13 mouse cellular contexts compared by ENCODE assay signal in the genomic region with DNA sequence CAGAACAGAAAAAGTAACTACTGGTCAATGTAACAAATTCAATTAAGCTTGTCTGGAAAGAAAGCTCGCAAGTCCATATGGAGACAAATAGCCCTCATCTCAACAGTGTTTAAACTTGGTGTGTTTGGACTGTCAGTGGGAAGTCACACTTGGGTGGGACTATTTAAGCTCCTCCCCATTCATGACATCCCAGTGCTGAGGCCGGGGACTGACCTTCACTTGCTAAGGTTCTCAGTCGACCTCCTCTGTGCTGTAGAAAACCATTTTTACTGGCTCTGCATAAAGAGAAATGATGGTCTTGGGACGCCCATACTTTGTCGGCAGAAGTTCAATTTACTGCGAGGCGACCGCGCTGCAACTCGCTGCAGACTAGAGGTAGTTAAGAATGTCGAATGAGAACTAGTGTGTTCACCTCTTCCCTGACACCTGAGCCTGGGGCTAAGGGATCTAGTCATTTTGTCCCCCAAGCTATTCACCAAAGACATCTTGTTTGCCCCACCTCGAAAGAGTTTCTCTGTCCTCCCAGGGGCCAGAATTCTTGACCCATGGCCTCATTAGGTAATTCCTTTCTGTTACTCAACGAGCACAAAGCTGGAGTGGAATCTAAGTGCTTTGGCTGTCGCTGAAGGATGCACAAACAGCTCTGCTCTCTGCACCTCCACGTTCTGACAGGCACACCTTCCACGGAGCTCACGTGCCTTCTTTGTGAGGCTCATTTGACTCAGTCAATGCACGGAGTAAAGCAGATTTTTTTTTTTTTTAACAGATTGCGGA. TPM values are rescaled to one million over a fixed set of nuclear protein-coding genes. Genes with fewer than 3 reads are reported as not detected.
A peak's percentile ranks its signal among the peaks of the same experiment; 100 is the strongest.
DNase-seq lines count a peak whose midpoint lies in the region; ATAC-seq and TF ChIP-seq lines count a peak whose summit lies in the region.
"Had no signal": no experiment of that assay in that cellular context is flagged by ENCODE, and none has a peak within 500 bp of the region (broad histone marks: within the 10 kb centered on the region; RNA-seq: fewer than 3 reads in every experiment).

No protein-coding gene starts in this region.

- TF ChIP-seq EP300 in stomach, postnatal 0 days (optimal IDR thresholded peaks at IDR 0.05) = no peak

- H3K27me3 ChIP-seq in midbrain, embryonic 11.5 days (ENCODE audit: control insufficient read depth, insufficient read depth, low read length) = peaks cover 2% of the 10 kb centered on the region; the same call in 1 of the 2 replicates
- no peaks in the 10 kb centered on the region for H3K27me3 ChIP-seq in midbrain, embryonic 14.5 days (ENCODE audit: control insufficient read depth, insufficient read depth, low read length)
- H3K27me3 ChIP-seq in limb, embryonic 14.5 days (ENCODE audit: control insufficient read depth, insufficient read depth, low read length) = no peaks in the 10 kb centered on the region
- no peaks in the 10 kb centered on the region for H3K27me3 ChIP-seq in stomach, postnatal 0 days (ENCODE audit: control insufficient read depth, insufficient read depth, low read length)

- H3K9me3 ChIP-seq in midbrain, embryonic 11.5 days (ENCODE audit: control insufficient read depth, low read length) = no peaks in the 10 kb centered on the region; the same call in 1 of the 2 replicates
- peaks cover 5% of the 10 kb centered on the region; the same call in 1 of the 2 replicates for H3K9me3 ChIP-seq in midbrain, embryonic 14.5 days (ENCODE audit: control insufficient read depth, low read length)
- H3K9me3 ChIP-seq in limb, embryonic 14.5 days (ENCODE audit: control insufficient read depth, low read length) = peaks cover 4% of the 10 kb centered on the region; the same call in 1 of the 2 replicates
- H3K9me3 ChIP-seq in stomach, postnatal 0 days (ENCODE audit: control insufficient read depth, low read length) = no peaks in the 10 kb centered on the region

- H3K4me2 ChIP-seq in midbrain, embryonic 11.5 days = no peak overlapping the region
- no peak overlapping the region for H3K4me2 ChIP-seq in midbrain, embryonic 14.5 days (ENCODE audit: low read length)
- H3K4me2 ChIP-seq in limb, embryonic 14.5 days (replicated peaks; ENCODE audit: low read depth, low read length, severe bottlenecking) = no peak overlapping the region
- H3K4me2 ChIP-seq in stomach, postnatal 0 days (replicated peaks; ENCODE audit: low read depth) = no peak overlapping the region

- TF ChIP-seq POLR2A in limb, embryonic 14.5 days (IDR thresholded peaks at IDR 0.05; ENCODE audit: borderline replicate concordance, extremely low read depth, insufficient read depth, insufficient read length) = no peak

- H3K4me3 ChIP-seq in midbrain, embryonic 11.5 days (ENCODE audit: low read depth, low read length) = no peak overlapping the region
- H3K4me3 ChIP-seq in midbrain, embryonic 14.5 days (replicated peaks; ENCODE audit: low read depth, low read length) = no peak overlapping the region
- no peak overlapping the region for H3K4me3 ChIP-seq in limb, embryonic 14.5 days (replicated peaks; ENCODE audit: low read length)
- no peak overlapping the region for H3K4me3 ChIP-seq in stomach, postnatal 0 days (ENCODE audit: low read depth, low read length)
- H3K4me3 ChIP-seq: megakaryocyte, embryonic 14.5 days had no signal

- no peaks in the 10 kb centered on the region for H3K36me3 ChIP-seq in midbrain, embryonic 11.5 days (ENCODE audit: control insufficient read depth, insufficient read depth, low read length)
- H3K36me3 ChIP-seq in midbrain, embryonic 14.5 days (ENCODE audit: control insufficient read depth, insufficient read depth, low read length) = no peaks in the 10 kb centered on the region
- H3K36me3 ChIP-seq in limb, embryonic 14.5 days (ENCODE audit: control insufficient read depth, insufficient read depth, low read length) = no peaks in the 10 kb centered on the region
- H3K36me3 ChIP-seq in stomach, postnatal 0 days (ENCODE audit: control insufficient read depth, insufficient read depth, low read length) = no peaks in the 10 kb centered on the region

- 69% methylated on average over 19 of the region's 19 CpGs for WGBS in midbrain, embryonic 11.5 days
- 72% methylated on average over 19 of the region's 19 CpGs for WGBS in midbrain, embryonic 14.5 days
- 47% methylated on average over 19 of the region's 19 CpGs for WGBS in limb, embryonic 14.5 days
- 61% methylated on average over 19 of the region's 19 CpGs for WGBS in stomach, postnatal 0 days

- TF ChIP-seq CTCF in stomach, postnatal 0 days (IDR thresholded peaks at IDR 0.05; ENCODE audit: low read depth) = no peak

- no peak overlapping the region for H3K27ac ChIP-seq in midbrain, embryonic 11.5 days (ENCODE audit: low read depth, low read length)
- no peak overlapping the region for H3K27ac ChIP-seq in midbrain, embryonic 14.5 days (replicated peaks; ENCODE audit: low read depth, low read length)
- peak overlapping the region; percentile 76 for H3K27ac ChIP-seq in limb, embryonic 14.5 days (replicated peaks; ENCODE audit: low read depth, low read length)
- H3K27ac ChIP-seq in stomach, postnatal 0 days (replicated peaks) = peak overlapping the region; percentile 61

- no peak for ATAC-seq in midbrain, embryonic 11.5 days (ENCODE audit: low FRiP score)
- ATAC-seq in midbrain, embryonic 14.5 days (ENCODE audit: low FRiP score, low TSS enrichment) = no peak
- no peak for ATAC-seq in limb, embryonic 14.5 days (ENCODE audit: low FRiP score, low read depth)
- ATAC-seq in stomach, postnatal 0 days (ENCODE audit: low FRiP score, low TSS enrichment) = no peak
- ATAC-seq in erythroblast, adult 5-6 weeks (replicated peaks; ENCODE audit: low FRiP score, poor library complexity, severe bottlenecking) = no peak

- DNase-seq in adrenal gland, postnatal 10 days = peak; percentile 30
- DNase-seq in adrenal gland, adult 2 months = no peak
- DNase-seq in midbrain, embryonic 11.5 days (ENCODE audit: low spot score, missing footprints) = peak; percentile 85
- DNase-seq in midbrain, embryonic 14.5 days = no peak
- no peak for DNase-seq in limb, embryonic 14.5 days (ENCODE audit: low spot score)
- no peak for DNase-seq in stomach, postnatal 0 days (ENCODE audit: low spot score)
- DNase-seq in gastrocnemius, postnatal 10 days = no peak
- DNase-seq: spleen, adult 18-20 months had no signal

- no peak overlapping the region for H3K9ac ChIP-seq in midbrain, embryonic 11.5 days (ENCODE audit: low read length)
- no peak overlapping the region for H3K9ac ChIP-seq in midbrain, embryonic 14.5 days (replicated peaks; ENCODE audit: low read length)
- H3K9ac ChIP-seq in limb, embryonic 14.5 days (ENCODE audit: low read depth, low read length, severe bottlenecking) = no peak overlapping the region
- H3K9ac ChIP-seq in stomach, postnatal 0 days (ENCODE audit: low read length) = no peak overlapping the region

- H3K4me1 ChIP-seq in midbrain, embryonic 11.5 days (ENCODE audit: control insufficient read depth, insufficient read depth, low read length) = peaks cover 14% of the 10 kb centered on the region
- H3K4me1 ChIP-seq in midbrain, embryonic 14.5 days (ENCODE audit: control insufficient read depth, insufficient read depth, low read length) = peaks cover 12% of the 10 kb centered on the region
- H3K4me1 ChIP-seq in limb, embryonic 14.5 days (ENCODE audit: control insufficient read depth, insufficient read depth, low read length) = peaks cover 30% of the 10 kb centered on the region
- H3K4me1 ChIP-seq in stomach, postnatal 0 days (replicated peaks; ENCODE audit: control insufficient read depth, insufficient read depth) = 0 out of 2 replicates have a peak, but pooled peaks cover 2% of the 10 kb centered on the region

RNA-seq across cellular contexts. Expression of a gene that starts 3.0 kb away (rescaled TPM):
- total RNA-seq in adrenal gland, postnatal 10 days (2021) = not detected
- not detected for total RNA-seq in adrenal gland, adult 2 months (2021)
- polyA plus RNA-seq in adrenal gland, adult 2 months (2012; rRNA removed) = 0.18 TPM in 1 of 2 replicates, not detected in the other
- 0.16 and 0.48 TPM in 2 replicates for polyA plus RNA-seq in midbrain, embryonic 11.5 days (2014; fragmentation: Nextera tagmentation; extraction: Ambion mirVana)
- polyA plus RNA-seq in midbrain, embryonic 14.5 days (2014; fragmentation: Nextera tagmentation; extraction: Ambion mirVana) = 0.18 and 0.22 TPM in 2 replicates
- 1.4 and 1.6 TPM in 2 replicates for polyA plus RNA-seq in limb, embryonic 14.5 days (2012; rRNA removed)
- polyA plus RNA-seq in limb, embryonic 14.5 days (2014; fragmentation: Nextera tagmentation; extraction: Ambion mirVana) = 1.1 and 2.2 TPM in 2 replicates
- polyA plus RNA-seq in stomach, postnatal 0 days (2015; fragmentation: Nextera tagmentation; extraction: Ambion mirVana) = 0.50 and 0.80 TPM in 2 replicates
- total RNA-seq in gastrocnemius, postnatal 10 days (2021) = under 1 TPM in 1 of 2 experiments, not detected in 1; 0.38 TPM
- not detected in 2 replicates for total RNA-seq in erythroblast, adult 5-6 weeks (2015; ENCODE audit: low replicate concordance)
- not detected in 2 replicates for total RNA-seq in erythroblast, adult 5-6 weeks (2017; ENCODE audit: low replicate concordance)
- total RNA-seq: left cerebral cortex, adult 18-20 months; neutrophil, adult 5-6 weeks had no signal

RNA-seq across cellular contexts. Expression of a gene that starts 53.3 kb away (rescaled TPM):
- 10 to 100 TPM; 47.4 to 58.4 TPM for total RNA-seq in adrenal gland, postnatal 10 days (2021)
- 10 to 100 TPM; 18.0 to 27.6 TPM for total RNA-seq in adrenal gland, adult 2 months (2021)
- polyA plus RNA-seq in adrenal gland, adult 2 months (2012; rRNA removed) = 9.5 and 13.4 TPM in 2 replicates
- polyA plus RNA-seq in midbrain, embryonic 11.5 days (2014; fragmentation: Nextera tagmentation; extraction: Ambion mirVana) = 1.8 and 2.9 TPM in 2 replicates
- 3.5 and 8.0 TPM in 2 replicates for polyA plus RNA-seq in midbrain, embryonic 14.5 days (2014; fragmentation: Nextera tagmentation; extraction: Ambion mirVana)
- polyA plus RNA-seq in limb, embryonic 14.5 days (2012; rRNA removed) = 16.6 and 23.2 TPM in 2 replicates
- 5.7 and 5.9 TPM in 2 replicates for polyA plus RNA-seq in limb, embryonic 14.5 days (2014; fragmentation: Nextera tagmentation; extraction: Ambion mirVana)
- polyA plus RNA-seq in stomach, postnatal 0 days (2015; fragmentation: Nextera tagmentation; extraction: Ambion mirVana) = 33.7 and 42.3 TPM in 2 replicates
- 10 to 100 TPM; 11.5 to 16.8 TPM for total RNA-seq in gastrocnemius, postnatal 10 days (2021)
- total RNA-seq in erythroblast, adult 5-6 weeks (2015; ENCODE audit: low replicate concordance) = 72.1 and 87.8 TPM in 2 replicates
- total RNA-seq in erythroblast, adult 5-6 weeks (2017; ENCODE audit: low replicate concordance) = 143 and 274 TPM in 2 replicates

RNA-seq across cellular contexts. Expression of a gene that starts 53.3 kb away (rescaled TPM):
- total RNA-seq in adrenal gland, postnatal 10 days (2021) = 10 to 100 TPM; 25.9 to 29.4 TPM
- 10 to 100 TPM; 13.8 to 31.3 TPM for total RNA-seq in adrenal gland, adult 2 months (2021)
- 14.0 and 21.0 TPM in 2 replicates for polyA plus RNA-seq in adrenal gland, adult 2 months (2012; rRNA removed)
- polyA plus RNA-seq in midbrain, embryonic 11.5 days (2014; fragmentation: Nextera tagmentation; extraction: Ambion mirVana) = 29.3 and 33.0 TPM in 2 replicates
- 122 and 133 TPM in 2 replicates for polyA plus RNA-seq in midbrain, embryonic 14.5 days (2014; fragmentation: Nextera tagmentation; extraction: Ambion mirVana)
- polyA plus RNA-seq in limb, embryonic 14.5 days (2012; rRNA removed) = 26.2 and 31.6 TPM in 2 replicates
- 23.9 and 27.3 TPM in 2 replicates for polyA plus RNA-seq in limb, embryonic 14.5 days (2014; fragmentation: Nextera tagmentation; extraction: Ambion mirVana)
- 12.4 and 13.3 TPM in 2 replicates for polyA plus RNA-seq in stomach, postnatal 0 days (2015; fragmentation: Nextera tagmentation; extraction: Ambion mirVana)
- 1 to 10 TPM; 3.0 to 6.9 TPM for total RNA-seq in gastrocnemius, postnatal 10 days (2021)
- total RNA-seq in erythroblast, adult 5-6 weeks (2015; ENCODE audit: low replicate concordance) = 96.6 and 108 TPM in 2 replicates
- 155 and 168 TPM in 2 replicates for total RNA-seq in erythroblast, adult 5-6 weeks (2017; ENCODE audit: low replicate concordance)

RNA-seq across cellular contexts. Expression of a gene that starts 59.1 kb away (rescaled TPM):
- total RNA-seq in adrenal gland, postnatal 10 days (2021) = not detected
- not detected for total RNA-seq in adrenal gland, adult 2 months (2021)
- not detected in 2 replicates for polyA plus RNA-seq in adrenal gland, adult 2 months (2012; rRNA removed)
- not detected in 2 replicates for polyA plus RNA-seq in midbrain, embryonic 11.5 days (2014; fragmentation: Nextera tagmentation; extraction: Ambion mirVana)
- not detected in 2 replicates for polyA plus RNA-seq in midbrain, embryonic 14.5 days (2014; fragmentation: Nextera tagmentation; extraction: Ambion mirVana)
- polyA plus RNA-seq in limb, embryonic 14.5 days (2012; rRNA removed) = 0.34 and 0.46 TPM in 2 replicates
- polyA plus RNA-seq in limb, embryonic 14.5 days (2014; fragmentation: Nextera tagmentation; extraction: Ambion mirVana) = 0.29 and 0.46 TPM in 2 replicates
- polyA plus RNA-seq in stomach, postnatal 0 days (2015; fragmentation: Nextera tagmentation; extraction: Ambion mirVana) = 3.5 and 4.5 TPM in 2 replicates
- not detected for total RNA-seq in gastrocnemius, postnatal 10 days (2021)
- total RNA-seq in erythroblast, adult 5-6 weeks (2015; ENCODE audit: low replicate concordance) = not detected in 2 replicates
- total RNA-seq in erythroblast, adult 5-6 weeks (2017; ENCODE audit: low replicate concordance) = not detected in 2 replicates
- total RNA-seq: heart, adult 18-20 months; left cerebral cortex, adult 18-20 months had no signal

Comparison
In these comparisons a context has a peak if more than half of its experiments do, and no peak if none do; other contexts are left out.
1. DNase-seq: peak in adrenal gland, postnatal 10 days (single experiment) and midbrain, embryonic 11.5 days (single experiment); none in adrenal gland, adult 2 months (single experiment), midbrain, embryonic 14.5 days (single experiment), limb, embryonic 14.5 days (single experiment), stomach, postnatal 0 days (single experiment) and gastrocnemius, postnatal 10 days (single experiment).
2. H3K27ac ChIP-seq: peak in limb, embryonic 14.5 days (single experiment) and stomach, postnatal 0 days (single experiment); none in midbrain, embryonic 11.5 days (single experiment) and midbrain, embryonic 14.5 days (single experiment).